Mouse (Mus musculus) bone marrow, adult 2 months (tissue): ENCODE measurements around the gene 2210010C04Rik. TPM values are rescaled to one million over a fixed set of nuclear protein-coding genes. Genes with fewer than 3 reads are reported as not detected.

Source experiments
- H3K27ac ChIP-seq: fragments of 200-500 bp; 2 replicates; pipeline ENCODE4 v1.5.1; 2012; ENCODE audit warnings: low read depth, mild to moderate bottlenecking, control low read depth, inconsistent platforms, low read length; ENCODE audit not compliant: control insufficient read depth, poor library complexity, insufficient read depth
- H3K4me1 ChIP-seq: fragments of 200-500 bp; 2 replicates; pipeline ENCODE4 v1.6.1; 2011; ENCODE audit warnings: low read length; ENCODE audit not compliant: control insufficient read depth, insufficient read depth
- H3K4me3 ChIP-seq: fragments of 200-500 bp; replicated peaks from 2 replicates; pipeline ENCODE3; 2011; ENCODE audit warnings: mild to moderate bottlenecking, low read depth, low read length, control low read depth; ENCODE audit not compliant: control insufficient read depth
- CTCF ChIP-seq: fragments of 200-500 bp; IDR thresholded peaks from 2 replicates; pipeline ENCODE4 v1.5.1; 2011; ENCODE audit warnings: low read length, control low read depth; ENCODE audit not compliant: control insufficient read depth, insufficient read depth
- POLR2A ChIP-seq: fragments of 200-500 bp; IDR thresholded peaks from 2 replicates; pipeline ENCODE4 v1.6.1; 2011; ENCODE audit warnings: low read depth, mild to moderate bottlenecking, control low read depth, low read length, borderline replicate concordance; ENCODE audit not compliant: control insufficient read depth
- WGBS: fragments of 180-500 bp; shearing (Covaris S2); methylation state at CpG from one replicate; pipeline ENCODE4 v1.1.7; 2018; 5-methylcytosine and 5-hydroxymethylcytosine counted together
- polyA plus RNA-seq: library from polyadenylated mRNA; stranded (reverse); fragments of >200 nt; gene quantifications from 2 replicates; pipeline ENCODE4 v1.2.4, GENCODE M21; 2011; ENCODE audit warnings: low replicate concordance; ENCODE audit not compliant: missing spikeins, insufficient read depth, insufficient read length

Gene 2210010C04Rik
- not detected in 2 replicates for polyA plus RNA-seq

GRCm38 (mm10) chr6:41035409-41035808 is at the start of gene 2210010C04Rik:
TSS of gene 2210010C04Rik (minus strand) at chr6:41035509.
- no peak within 1 kb of the TSS for H3K4me3 ChIP-seq
- TF ChIP-seq CTCF (no peak), POLR2A (no peak)
- H3K4me1 ChIP-seq = no peaks in the 10 kb centered on the region
- no peak within 1 kb of the TSS for H3K27ac ChIP-seq

GRCm38 (mm10) chr6:41080121-41080520 is 44.8 kb upstream of the 2210010C04Rik start:
- TF ChIP-seq POLR2A (no peak), CTCF (no peak)
- H3K4me1 ChIP-seq = no peaks in the 10 kb centered on the region
- no peak overlapping the region for H3K27ac ChIP-seq
- H3K4me3 ChIP-seq = no peak overlapping the region

- TF ChIP-seq POLR2A = no peak
- no peak for TF ChIP-seq CTCF
- H3K4me3 ChIP-seq = no peak overlapping the region
- WGBS = 56% methylated on average over 3 of the region's 3 CpGs
- no peaks in the 10 kb centered on the region for H3K4me1 ChIP-seq
- H3K27ac ChIP-seq = no peak overlapping the region
These were observed 43.4 kb upstream of the 2210010C04Rik start for GRCm38 (mm10) chr6:41078539-41079303.

GRCm38 (mm10) chr6:41075753-41076152 is 40.4 kb upstream of the 2210010C04Rik start:
- Histone ChIP-seq H3K4me1 (no peaks in the 10 kb centered on the region), H3K4me3 (no peak overlapping the region), H3K27ac (no peak overlapping the region)
- WGBS = 11% methylated on average over 2 of the region's 2 CpGs
- no peak for TF ChIP-seq CTCF
- no peak for TF ChIP-seq POLR2A

GRCm38 (mm10) chr6:41063332-41063731 is 28.0 kb upstream of the 2210010C04Rik start:
- Histone ChIP-seq H3K4me1 (no peaks in the 10 kb centered on the region; the same call in 1 of the 2 replicates), H3K27ac (no peak overlapping the region), H3K4me3 (no peak overlapping the region)
- TF ChIP-seq POLR2A (no peak), CTCF (no peak)
- 82% methylated on average over 6 of the region's 6 CpGs for WGBS

DNA sequence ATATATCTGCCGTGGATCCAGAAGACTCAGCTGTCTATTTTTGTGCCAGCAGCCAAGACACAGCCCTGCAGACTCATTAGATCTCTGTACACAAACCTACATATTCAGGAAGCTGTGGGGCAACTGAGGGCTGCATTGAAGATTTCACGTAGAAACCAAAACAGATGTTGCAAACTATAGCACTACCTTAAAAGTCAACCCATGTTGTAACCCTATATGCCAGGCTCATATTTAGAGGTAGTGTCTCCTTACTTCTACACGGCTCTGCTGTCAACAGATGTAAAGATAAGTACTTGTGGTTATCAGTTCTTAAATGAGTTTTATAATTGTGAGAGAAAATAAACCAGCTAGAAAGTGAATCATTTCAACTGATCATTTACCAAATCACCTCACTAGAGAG is 27.4 kb upstream of the 2210010C04Rik start:
- Histone ChIP-seq H3K4me1 (no peaks in the 10 kb centered on the region; the same call in 1 of the 2 replicates), H3K27ac (no peak overlapping the region; the same call in 1 of the 2 replicates), H3K4me3 (no peak overlapping the region)
- WGBS = 5% methylated on average over 3 of the region's 3 CpGs
- no peak for TF ChIP-seq CTCF

- TF ChIP-seq CTCF (no peak), POLR2A (no peak)
These were observed 26.8 kb upstream of the 2210010C04Rik start for GRCm38 (mm10) chr6:41062081-41062480.

DNA sequence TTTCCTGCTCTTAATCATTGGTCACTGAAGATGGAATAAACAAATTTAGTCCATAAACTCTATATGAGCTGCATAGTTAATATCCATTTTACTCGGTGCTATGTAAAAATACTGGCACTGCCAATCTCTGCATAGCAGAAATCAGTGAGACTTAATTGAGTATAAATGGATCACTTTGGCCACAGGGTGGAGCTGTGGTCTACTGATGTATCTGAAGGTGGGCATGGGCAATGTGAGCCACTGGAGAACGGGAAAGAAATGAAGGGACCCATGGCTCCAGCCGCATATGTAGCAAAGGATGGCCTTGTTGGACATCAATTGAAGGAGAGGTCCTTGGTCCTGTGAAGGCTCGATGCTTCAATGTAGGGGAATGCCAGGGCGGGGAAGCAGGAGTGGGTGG is 25.8 kb upstream of the 2210010C04Rik start:
- H3K4me3 ChIP-seq = no peak overlapping the region
- TF ChIP-seq POLR2A = no peak
- 0 out of 2 replicates have a peak, but pooled peaks have one; percentile 6 for TF ChIP-seq CTCF
- no peaks in the 10 kb centered on the region; the same call in 1 of the 2 replicates for H3K4me1 ChIP-seq
- WGBS = 59% methylated on average over 5 of the region's 5 CpGs
- H3K27ac ChIP-seq = no peak overlapping the region

More at GRCm38 (mm10) chr6:41062081-41062480, 26.8 kb upstream of the 2210010C04Rik start:
- Histone ChIP-seq H3K4me1 (no peaks in the 10 kb centered on the region; the same call in 1 of the 2 replicates), H3K4me3 (no peak overlapping the region), H3K27ac (no peak overlapping the region)
- 55% methylated on average over 2 of the region's 2 CpGs for WGBS
